Mouse (Mus musculus): Measurements from ENCODE around the gene Galr3.

The Galr3 gene

GRCm38 (mm10) chr15:79060887-79061565 lies 19.3 kb downstream of the Galr3 start:
- no peak for DNase-seq

- DNase-seq: peak; percentile 96
Observed at GRCm38 (mm10) chr15:79062376-79063159, 20.9 kb downstream of the Galr3 start, which contains the start of gene Ankrd54. Gene Ankrd54, minus strand, starts transcription at chr15:79062893.

GRCm38 (mm10) chr15:79063160-79063740 lies 21.6 kb downstream of the Galr3 start:
- no peak for DNase-seq

GRCm38 (mm10) chr15:79065086-79065770 lies 23.5 kb downstream of the Galr3 start:
- no peak for DNase-seq

GRCm38 (mm10) chr15:79066276-79066675 lies 24.6 kb downstream of the Galr3 start:
- DNase-seq: no peak

GRCm38 (mm10) chr15:79067631-79068030 lies 25.9 kb downstream of the Galr3 start:
- DNase-seq: no peak

GRCm38 (mm10) chr15:79068416-79068815 lies 26.7 kb downstream of the Galr3 start:
- no peak for DNase-seq

GRCm38 (mm10) chr15:79071117-79072039 lies 29.7 kb downstream of the Galr3 start:
- DNase-seq: no peak

GRCm38 (mm10) chr15:79073752-79074151 lies 32.1 kb downstream of the Galr3 start:
- DNase-seq: no peak

- DNase-seq: no peak
Observed at GRCm38 (mm10) chr15:79074446-79074845, 32.8 kb downstream of the Galr3 start.

- DNase-seq: peak; percentile 72
Observed at GRCm38 (mm10) chr15:79074913-79075532, 33.3 kb downstream of the Galr3 start, which contains the start of gene Eif3l. Gene Eif3l, plus strand, starts transcription at chr15:79075179.

- no peak for DNase-seq
Observed at GRCm38 (mm10) chr15:79075658-79076365, 34.1 kb downstream of the Galr3 start.

- no peak for DNase-seq
Observed at GRCm38 (mm10) chr15:79079567-79079966, 37.9 kb downstream of the Galr3 start.

- DNase-seq: no peak
Observed at GRCm38 (mm10) chr15:79092284-79092683, 50.6 kb downstream of the Galr3 start.
